Mouse (Mus musculus) C2C12 (cell line): Measurements from ENCODE around the gene Shisa6. TPM values are rescaled to one million over a fixed set of nuclear protein-coding genes. Genes with fewer than 3 reads are reported as not detected.
"Not testable (repeated sequence)": the region's sequence is repeated elsewhere in the genome, so short reads cannot be mapped to it uniquely, and the experiment has no call there.

Source experiments
- H3K27me3 ChIP-seq: one replicate; pipeline ENCODE4 v1.6.1; 2011; ENCODE audit not compliant: control insufficient read depth, insufficient read depth, insufficient read length
- H3K36me3 ChIP-seq: one replicate; pipeline ENCODE4 v1.6.1; 2011; ENCODE audit not compliant: control insufficient read depth, insufficient read depth
- H3K4me3 ChIP-seq: one replicate; pipeline ENCODE4 v1.5.1; 2011; ENCODE audit warnings: mild to moderate bottlenecking, control low read depth; ENCODE audit not compliant: poor library complexity, insufficient read depth, severe bottlenecking
- H3K79me2 ChIP-seq: one replicate; pipeline ENCODE4 v1.6.1; 2011; ENCODE audit not compliant: control insufficient read depth, insufficient read depth
- H3K79me3 ChIP-seq: one replicate; pipeline ENCODE4 v1.6.1; 2011; ENCODE audit warnings: low read depth, control low read depth
- H3ac ChIP-seq: one replicate; pipeline ENCODE3; 2011; ENCODE audit warnings: low read depth; ENCODE audit not compliant: control insufficient read depth, insufficient read length
- CEBPB ChIP-seq: IDR thresholded peaks from one replicate; pipeline ENCODE4 v1.6.1; 2011; ENCODE audit warnings: low read depth, mild to moderate bottlenecking, control low read depth, moderate library complexity
- CTCF ChIP-seq: IDR thresholded peaks from one replicate; pipeline ENCODE4 v1.5.1; 2011; ENCODE audit not compliant: control insufficient read depth, insufficient read depth, insufficient read length
- FOSL1 ChIP-seq: IDR thresholded peaks from one replicate; pipeline ENCODE4 v1.8.0; 2011; ENCODE audit warnings: mild to moderate bottlenecking, low read length; ENCODE audit not compliant: poor library complexity, insufficient read depth, severe bottlenecking
- MAX ChIP-seq: IDR thresholded peaks from one replicate; pipeline ENCODE4 v1.6.1; 2011; ENCODE audit warnings: mild to moderate bottlenecking, control low read depth
- MYOD1 ChIP-seq: IDR thresholded peaks from one replicate; pipeline ENCODE4 v1.6.1; 2011; ENCODE audit warnings: low read depth; ENCODE audit not compliant: control insufficient read depth, insufficient read length
- MYOG ChIP-seq: IDR thresholded peaks from one replicate; pipeline ENCODE4 v1.6.1; 2011; ENCODE audit not compliant: control insufficient read depth, insufficient read length; ENCODE audit errors: extremely low read depth
- USF1 ChIP-seq: IDR thresholded peaks from one replicate; pipeline ENCODE4 v1.6.1; 2011; ENCODE audit warnings: low read depth, mild to moderate bottlenecking, control low read depth, moderate library complexity
- polyA plus RNA-seq: library from polyadenylated mRNA; unstranded; fragments of >200 nt; fragmentation: generic; extraction: Trizol; gene quantifications from one replicate; pipeline ENCODE4 v1.2.1, GENCODE M21; 2012; ENCODE audit warnings: missing spikeins

The Shisa6 gene
- polyA plus RNA-seq, 1 experiment = not detected

DNA sequence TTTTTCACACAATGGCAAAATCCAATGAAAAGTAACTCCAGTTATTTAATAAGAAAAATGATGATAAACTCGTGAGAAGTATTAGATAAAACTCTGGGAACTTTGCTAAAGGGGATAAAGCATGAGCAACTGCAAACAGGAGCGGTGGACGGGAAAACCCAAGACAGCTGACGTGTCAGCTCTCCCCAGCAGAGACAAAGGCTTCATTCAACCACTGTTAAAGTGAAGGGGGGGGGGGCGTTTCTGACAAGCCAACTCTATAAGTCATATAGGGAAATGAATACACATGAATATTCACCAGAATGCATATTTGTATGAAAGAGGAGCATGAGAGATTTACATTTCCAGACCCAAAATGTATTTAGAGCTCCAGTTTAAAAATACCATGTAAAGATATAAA is 83.1 kb downstream of the Shisa6 start:
- Histone ChIP-seq H3K27me3 (no peaks in the 10 kb centered on the region), H3K4me3 (no peak overlapping the region), H3K79me3 (no peaks in the 10 kb centered on the region), H3K79me2 (no peaks in the 10 kb centered on the region), H3ac (no peak overlapping the region), H3K36me3 (no peaks in the 10 kb centered on the region)
- TF ChIP-seq MAX (no peak), CEBPB (no peak), MYOG (no peak), MYOD1 (no peak), FOSL1 (no peak), USF1 (no peak), CTCF (no peak)

DNA sequence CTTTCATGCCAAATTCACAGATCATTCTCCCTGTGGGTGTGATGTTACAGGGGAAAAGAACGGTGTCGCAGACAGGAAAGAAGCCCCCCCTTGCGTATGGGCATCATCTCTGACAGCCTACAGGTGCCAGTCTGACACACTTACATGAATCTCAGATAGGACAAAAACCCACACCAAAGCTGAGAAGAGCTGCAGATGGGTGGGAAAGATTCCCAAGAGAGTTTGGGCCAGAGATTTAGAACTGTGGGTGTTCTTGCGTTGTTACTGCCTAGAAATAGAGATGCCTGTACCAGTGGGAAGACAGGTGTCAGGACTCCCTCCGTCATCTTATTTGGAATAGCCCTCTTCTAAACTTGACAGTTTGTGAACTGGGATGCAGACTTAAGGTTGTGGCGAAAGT is 99.6 kb downstream of the Shisa6 start:
- no peaks in the 10 kb centered on the region for H3K79me3 ChIP-seq
- H3K27me3 ChIP-seq = no peaks in the 10 kb centered on the region
- no peak overlapping the region for H3K4me3 ChIP-seq
- H3ac ChIP-seq = no peak overlapping the region
- TF ChIP-seq MYOG (no peak), MYOD1 (no peak), FOSL1 (no peak), USF1 (no peak), CEBPB (no peak), CTCF (no peak), MAX (no peak)
- no peaks in the 10 kb centered on the region for H3K79me2 ChIP-seq
- H3K36me3 ChIP-seq = no peaks in the 10 kb centered on the region

DNA sequence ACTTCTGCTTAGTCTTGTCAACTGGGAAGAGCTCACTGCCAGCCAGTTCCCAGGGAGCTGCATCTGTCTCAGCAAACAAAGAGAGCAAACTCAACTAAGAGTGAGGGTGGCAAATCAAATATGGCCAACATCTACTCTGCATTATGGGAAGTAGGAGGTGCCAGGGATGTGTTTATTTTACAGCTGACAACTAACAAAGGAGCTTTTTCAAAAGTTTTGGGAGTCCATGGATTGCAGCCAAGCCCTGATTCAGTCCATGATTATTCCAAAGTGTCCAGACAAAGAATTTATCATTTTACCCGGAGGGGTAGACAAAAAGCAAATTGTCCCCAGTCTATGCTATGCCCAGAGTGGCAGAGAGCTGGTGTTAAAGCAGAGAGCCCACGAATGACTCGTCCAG is 107.5 kb downstream of the Shisa6 start:
- Histone ChIP-seq H3K27me3 (no peaks in the 10 kb centered on the region), H3K79me3 (no peaks in the 10 kb centered on the region), H3K4me3 (no peak overlapping the region), H3ac (no peak overlapping the region), H3K36me3 (no peaks in the 10 kb centered on the region), H3K79me2 (no peaks in the 10 kb centered on the region)
- TF ChIP-seq MAX (no peak), MYOG (no peak), CTCF (no peak), CEBPB (no peak), USF1 (no peak), MYOD1 (no peak), FOSL1 (no peak)

DNA sequence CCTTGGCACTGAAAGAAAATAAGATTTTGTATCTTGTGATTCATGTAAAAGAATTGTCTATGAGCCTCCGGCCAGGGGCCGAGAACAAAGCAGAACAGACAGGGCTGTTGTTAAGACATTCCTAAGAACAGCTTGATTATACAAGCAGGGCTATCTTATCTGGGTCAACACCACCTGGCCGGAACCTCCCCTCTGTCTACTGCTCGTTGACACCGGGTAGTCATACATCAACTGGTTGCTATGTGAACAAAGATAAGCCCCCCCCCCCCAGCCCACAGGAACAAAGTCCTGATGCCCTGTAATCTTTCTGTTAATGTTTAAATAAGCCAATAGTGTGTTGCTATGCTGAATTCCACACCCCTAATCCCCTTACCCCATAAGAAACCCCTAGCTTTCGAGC is 117.0 kb downstream of the Shisa6 start:
- not testable (repeated sequence) for H3ac ChIP-seq, H3K4me3 ChIP-seq, H3K27me3 ChIP-seq, H3K79me3 ChIP-seq, H3K36me3 ChIP-seq, H3K79me2 ChIP-seq

DNA sequence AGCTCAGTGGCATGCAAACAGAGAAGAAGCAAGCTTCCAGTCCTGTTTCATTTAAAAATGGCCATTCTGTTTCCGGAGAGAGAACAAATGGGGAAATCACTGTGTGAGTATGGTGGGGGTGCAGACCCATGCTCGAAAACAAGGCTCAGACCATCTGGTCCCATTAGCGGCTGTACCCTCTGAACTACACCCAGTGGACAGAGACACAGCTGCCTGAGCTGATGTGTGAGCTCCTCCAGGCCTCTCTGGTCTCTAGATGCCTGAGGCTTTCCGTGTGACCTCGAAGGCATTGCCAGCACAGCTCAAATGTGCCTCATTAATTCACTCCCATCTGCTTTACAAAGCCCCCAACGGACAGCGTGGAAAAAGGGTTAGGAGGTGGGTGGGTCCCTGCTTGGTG is 125.7 kb downstream of the Shisa6 start:
- no peak for TF ChIP-seq CTCF
- TF ChIP-seq FOSL1 = no peak
- no peak for TF ChIP-seq CEBPB
- TF ChIP-seq USF1 = no peak
- no peak for TF ChIP-seq MYOG
- TF ChIP-seq MAX = no peak
- no peak for TF ChIP-seq MYOD1
- no peak overlapping the region for H3K4me3 ChIP-seq
- H3K79me2 ChIP-seq = no peaks in the 10 kb centered on the region
- H3K79me3 ChIP-seq = no peaks in the 10 kb centered on the region
- no peak overlapping the region for H3ac ChIP-seq
- no peaks in the 10 kb centered on the region for H3K27me3 ChIP-seq
- H3K36me3 ChIP-seq = no peaks in the 10 kb centered on the region

DNA sequence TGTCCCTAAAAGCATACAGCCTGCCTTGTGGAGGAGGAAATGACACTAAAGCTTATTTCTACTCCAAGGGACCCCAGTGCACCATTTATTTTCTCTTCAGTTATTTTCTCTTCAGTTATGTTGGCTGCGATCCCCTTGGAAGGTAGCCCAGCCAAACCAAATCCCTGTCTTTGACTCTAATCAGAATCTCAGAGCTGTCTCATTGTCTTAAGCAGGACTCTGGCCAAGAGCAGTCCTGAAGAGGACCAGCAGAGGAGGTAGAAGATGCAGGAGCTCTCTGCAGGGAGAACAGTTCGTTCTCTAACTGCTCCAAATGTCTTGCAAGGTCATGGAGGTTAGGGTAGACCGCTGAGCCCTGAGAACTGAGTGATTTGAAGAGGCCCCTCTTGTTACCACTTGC is 138.2 kb downstream of the Shisa6 start:
- Histone ChIP-seq H3K4me3 (no peak overlapping the region), H3K79me2 (no peaks in the 10 kb centered on the region), H3ac (no peak overlapping the region), H3K27me3 (no peaks in the 10 kb centered on the region), H3K79me3 (no peaks in the 10 kb centered on the region), H3K36me3 (no peaks in the 10 kb centered on the region)
- no peak for TF ChIP-seq CEBPB
- TF ChIP-seq MYOG = no peak
- no peak for TF ChIP-seq FOSL1
- no peak for TF ChIP-seq CTCF
- no peak for TF ChIP-seq USF1
- no peak for TF ChIP-seq MYOD1
- TF ChIP-seq MAX = no peak
